In genomic region chr9:60765181-60765580, GRCm38 (mm10) we compare ENCODE assay signal across 22 mouse cellular contexts. TPM values are rescaled to one million over a fixed set of nuclear protein-coding genes. Genes with fewer than 3 reads are reported as not detected.
DNase-seq lines count a peak whose midpoint lies in the region; ATAC-seq and TF ChIP-seq lines count a peak whose summit lies in the region.
"Had no signal": no experiment of that assay in that cellular context is flagged by ENCODE, and none has a peak within 500 bp of the region (broad histone marks: within the 10 kb centered on the region; RNA-seq: fewer than 3 reads in every experiment).

No protein-coding gene starts in this region.

- TF ChIP-seq CTCF in forebrain, postnatal 0 days (IDR thresholded peaks at IDR 0.05; ENCODE audit: low read depth) = no peak

- no peak overlapping the region for H3K9ac ChIP-seq in forebrain, embryonic 11.5 days (ENCODE audit: low read length)
- H3K9ac ChIP-seq in forebrain, postnatal 0 days = no peak overlapping the region
- no peak overlapping the region for H3K9ac ChIP-seq in heart, embryonic 13.5 days
- H3K9ac ChIP-seq in midbrain, embryonic 16.5 days (ENCODE audit: low read depth, low read length) = no peak overlapping the region
- H3K9ac ChIP-seq: hindbrain, embryonic 13.5 days; kidney, embryonic 15.5 days; limb, embryonic 12.5 days had no signal

- no peaks in the 10 kb centered on the region for H3K36me3 ChIP-seq in forebrain, embryonic 11.5 days (ENCODE audit: control insufficient read depth, insufficient read depth, low read length)
- no peaks in the 10 kb centered on the region for H3K36me3 ChIP-seq in forebrain, postnatal 0 days (ENCODE audit: insufficient read depth)
- H3K36me3 ChIP-seq in heart, embryonic 13.5 days = no peaks in the 10 kb centered on the region
- no peaks in the 10 kb centered on the region for H3K36me3 ChIP-seq in midbrain, embryonic 10.5 days
- no peaks in the 10 kb centered on the region for H3K36me3 ChIP-seq in midbrain, embryonic 16.5 days (ENCODE audit: control insufficient read depth, insufficient read depth, low read length)
- H3K36me3 ChIP-seq: G1E; hindbrain, embryonic 13.5 days; kidney, embryonic 15.5 days; limb, embryonic 12.5 days had no signal

- H3K27ac ChIP-seq in forebrain, embryonic 11.5 days (ENCODE audit: low read depth, low read length) = no peak overlapping the region
- no peak overlapping the region for H3K27ac ChIP-seq in forebrain, postnatal 0 days (ENCODE audit: low read depth, low read length)
- H3K27ac ChIP-seq in heart, embryonic 13.5 days (replicated peaks) = peak overlapping the region; percentile 28; the same call in 1 of the 2 replicates
- H3K27ac ChIP-seq in midbrain, embryonic 10.5 days (replicated peaks) = 0 out of 2 replicates have a peak overlapping the region, but pooled peaks have one; percentile 38
- H3K27ac ChIP-seq in midbrain, embryonic 16.5 days (ENCODE audit: low read length) = no peak overlapping the region
- H3K27ac ChIP-seq: hindbrain, embryonic 13.5 days; kidney, embryonic 15.5 days; limb, embryonic 12.5 days had no signal

- peak; percentile 29 for DNase-seq in forebrain, embryonic 11.5 days (ENCODE audit: low spot score)
- DNase-seq in forebrain, postnatal 0 days = no peak
- DNase-seq in heart, adult 8-10 months (ENCODE audit: low spot score) = no peak
- no peak for DNase-seq in midbrain, embryonic 10.5 days (ENCODE audit: low spot score)
- DNase-seq: adrenal gland, adult 8-10 months; B cell, adult 2 months; cerebellum, adult 11-12 months; cerebellum, postnatal 10 days; kidney, adult 11 months; kidney, postnatal 36 days; layer of hippocampus, postnatal 36 days; lung, postnatal 14 days had no signal

- no peak overlapping the region for H3K4me2 ChIP-seq in forebrain, embryonic 11.5 days (ENCODE audit: low read depth, low read length, severe bottlenecking)
- no peak overlapping the region for H3K4me2 ChIP-seq in forebrain, postnatal 0 days (ENCODE audit: low read depth)
- no peak overlapping the region for H3K4me2 ChIP-seq in heart, embryonic 13.5 days
- H3K4me2 ChIP-seq in midbrain, embryonic 16.5 days (ENCODE audit: low read length) = no peak overlapping the region
- H3K4me2 ChIP-seq: hindbrain, embryonic 13.5 days; kidney, embryonic 15.5 days; limb, embryonic 12.5 days; liver, embryonic 11.5 days had no signal

- ATAC-seq in forebrain, embryonic 11.5 days (replicated peaks; ENCODE audit: low FRiP score) = no peak
- ATAC-seq in forebrain, postnatal 0 days = no peak
- no peak for ATAC-seq in heart, embryonic 13.5 days (ENCODE audit: extremely low read depth, insufficient number of reproducible peaks, low FRiP score, low TSS enrichment)
- no peak for ATAC-seq in midbrain, embryonic 16.5 days
- ATAC-seq in megakaryocyte, adult 5-6 weeks (ENCODE audit: poor library complexity, severe bottlenecking) = no peak

- no peak overlapping the region for H3K4me3 ChIP-seq in forebrain, embryonic 11.5 days (ENCODE audit: low read depth, low read length)
- H3K4me3 ChIP-seq in forebrain, postnatal 0 days (ENCODE audit: low read depth, low read length) = no peak overlapping the region
- no peak overlapping the region for H3K4me3 ChIP-seq in heart, embryonic 13.5 days
- H3K4me3 ChIP-seq in midbrain, embryonic 10.5 days = no peak overlapping the region
- H3K4me3 ChIP-seq in midbrain, embryonic 16.5 days (ENCODE audit: low read depth, low read length) = no peak overlapping the region
- H3K4me3 ChIP-seq: hindbrain, embryonic 13.5 days; kidney, embryonic 15.5 days; limb, embryonic 12.5 days; megakaryocyte, embryonic 14.5 days had no signal

- 58% methylated on average over 2 of the region's 2 CpGs for WGBS in forebrain, embryonic 11.5 days
- WGBS in forebrain, postnatal 0 days = 60% methylated on average over 2 of the region's 2 CpGs
- 12% methylated on average over 2 of the region's 2 CpGs for WGBS in heart, embryonic 13.5 days
- WGBS in midbrain, embryonic 10.5 days = 34% methylated on average over 2 of the region's 2 CpGs
- 41% methylated on average over 2 of the region's 2 CpGs for WGBS in midbrain, embryonic 16.5 days

- H3K9me3 ChIP-seq in forebrain, embryonic 11.5 days (ENCODE audit: control insufficient read depth, low read length) = no peaks in the 10 kb centered on the region
- H3K9me3 ChIP-seq in forebrain, postnatal 0 days (ENCODE audit: low read length) = no peaks in the 10 kb centered on the region
- 0 out of 2 replicates have a peak, but pooled peaks cover 2% of the 10 kb centered on the region for H3K9me3 ChIP-seq in heart, embryonic 13.5 days
- no peaks in the 10 kb centered on the region for H3K9me3 ChIP-seq in midbrain, embryonic 10.5 days (replicated peaks)
- no peaks in the 10 kb centered on the region for H3K9me3 ChIP-seq in midbrain, embryonic 16.5 days (replicated peaks; ENCODE audit: control insufficient read depth, low read length, poor library complexity, severe bottlenecking)
- H3K9me3 ChIP-seq: G1E; hindbrain, embryonic 13.5 days; kidney, embryonic 15.5 days; limb, embryonic 12.5 days had no signal

- no peaks in the 10 kb centered on the region for H3K27me3 ChIP-seq in forebrain, embryonic 11.5 days (ENCODE audit: control insufficient read depth, insufficient read depth, low read length)
- no peaks in the 10 kb centered on the region for H3K27me3 ChIP-seq in forebrain, postnatal 0 days (ENCODE audit: insufficient read depth, low read length)
- no peaks in the 10 kb centered on the region for H3K27me3 ChIP-seq in heart, embryonic 13.5 days (replicated peaks)
- no peaks in the 10 kb centered on the region for H3K27me3 ChIP-seq in midbrain, embryonic 10.5 days (ENCODE audit: low read depth, poor library complexity, severe bottlenecking)
- no peaks in the 10 kb centered on the region for H3K27me3 ChIP-seq in midbrain, embryonic 16.5 days (ENCODE audit: control insufficient read depth, insufficient read depth, low read depth, low read length)
- H3K27me3 ChIP-seq: CH12.LX; hindbrain, embryonic 13.5 days; kidney, embryonic 15.5 days; limb, embryonic 12.5 days had no signal

- no peaks in the 10 kb centered on the region for H3K4me1 ChIP-seq in forebrain, embryonic 11.5 days (replicated peaks; ENCODE audit: control insufficient read depth, insufficient read depth, low read length)
- H3K4me1 ChIP-seq in forebrain, postnatal 0 days (ENCODE audit: insufficient read depth) = no peaks in the 10 kb centered on the region
- peaks cover 30% of the 10 kb centered on the region for H3K4me1 ChIP-seq in heart, embryonic 13.5 days
- peaks cover 13% of the 10 kb centered on the region for H3K4me1 ChIP-seq in midbrain, embryonic 10.5 days
- H3K4me1 ChIP-seq in midbrain, embryonic 16.5 days (ENCODE audit: control insufficient read depth, insufficient read depth, low read length) = no peaks in the 10 kb centered on the region
- H3K4me1 ChIP-seq: megakaryocyte, embryonic 14.5 days had no signal

RNA-seq across cellular contexts. Expression of gene Uaca, which starts 29.2 kb away (rescaled TPM):
- polyA plus RNA-seq in forebrain, embryonic 11.5 days (2014; fragmentation: Nextera tagmentation; extraction: Ambion mirVana) = 25.2 and 25.6 TPM in 2 replicates
- 6.2 and 8.9 TPM in 2 replicates for total RNA-seq in forebrain, postnatal 0 days (2014; rRNA removed)
- polyA plus RNA-seq in forebrain, postnatal 0 days (2015; fragmentation: Nextera tagmentation; extraction: Ambion mirVana) = 8.8 and 10.2 TPM in 2 replicates
- polyA plus RNA-seq in heart, embryonic 13.5 days (2015; fragmentation: Nextera tagmentation; extraction: Ambion mirVana) = 25.8 and 27.3 TPM in 2 replicates
- 10 to 100 TPM; 47.1 to 58.4 (median 50.7) TPM for total RNA-seq in heart, adult 8-10 months (2022)
- polyA plus RNA-seq in midbrain, embryonic 10.5 days (2016; fragmentation: Nextera tagmentation; extraction: Ambion mirVana) = 33.1 and 37.0 TPM in 2 replicates
- polyA plus RNA-seq in midbrain, embryonic 16.5 days (2015; fragmentation: Nextera tagmentation; extraction: Ambion mirVana) = 13.6 and 17.3 TPM in 2 replicates
- total RNA-seq in megakaryocyte, adult 5-6 weeks (2015) = 0.07 TPM in 1 of 2 replicates, not detected in the other
- total RNA-seq in megakaryocyte, adult 5-6 weeks (2017) = 0.20 TPM in 1 of 2 replicates, not detected in the other
- polyA plus RNA-seq: G1E had no signal

RNA-seq across cellular contexts. Expression of gene Larp6, which starts 52.4 kb away (rescaled TPM):
- polyA plus RNA-seq in forebrain, embryonic 11.5 days (2014; fragmentation: Nextera tagmentation; extraction: Ambion mirVana) = 1.4 and 2.5 TPM in 2 replicates
- total RNA-seq in forebrain, postnatal 0 days (2014; rRNA removed) = 31.2 and 34.4 TPM in 2 replicates
- 22.0 and 23.8 TPM in 2 replicates for polyA plus RNA-seq in forebrain, postnatal 0 days (2015; fragmentation: Nextera tagmentation; extraction: Ambion mirVana)
- polyA plus RNA-seq in heart, embryonic 13.5 days (2015; fragmentation: Nextera tagmentation; extraction: Ambion mirVana) = 0.69 and 0.94 TPM in 2 replicates
- 1 to 10 TPM; 1.1 to 2.0 (median 1.7) TPM for total RNA-seq in heart, adult 8-10 months (2022)
- 1.2 and 1.9 TPM in 2 replicates for polyA plus RNA-seq in midbrain, embryonic 10.5 days (2016; fragmentation: Nextera tagmentation; extraction: Ambion mirVana)
- 20.7 and 22.9 TPM in 2 replicates for polyA plus RNA-seq in midbrain, embryonic 16.5 days (2015; fragmentation: Nextera tagmentation; extraction: Ambion mirVana)
- not detected in 2 replicates for total RNA-seq in megakaryocyte, adult 5-6 weeks (2015)
- 0.33 TPM in 1 of 2 replicates, not detected in the other for total RNA-seq in megakaryocyte, adult 5-6 weeks (2017)
- total RNA-seq: CH12.LX, G1E had no signal
- polyA plus RNA-seq: G1E had no signal

Comparison
In these comparisons a context has a peak if more than half of its experiments do, and no peak if none do; other contexts are left out.
1. H3K27ac ChIP-seq: peak in heart, embryonic 13.5 days (single experiment) and midbrain, embryonic 10.5 days (single experiment); none in forebrain, embryonic 11.5 days (single experiment), forebrain, postnatal 0 days (single experiment) and midbrain, embryonic 16.5 days (single experiment).